Mouse (Mus musculus) lung, postnatal 14 days (tissue): Measurements from ENCODE around the gene Arglu1.

ENCODE experiments used
- DNase-seq: peaks from one replicate; pipeline ENCODE4 v3.0.0; 2021

Arglu1 gene

DNA sequence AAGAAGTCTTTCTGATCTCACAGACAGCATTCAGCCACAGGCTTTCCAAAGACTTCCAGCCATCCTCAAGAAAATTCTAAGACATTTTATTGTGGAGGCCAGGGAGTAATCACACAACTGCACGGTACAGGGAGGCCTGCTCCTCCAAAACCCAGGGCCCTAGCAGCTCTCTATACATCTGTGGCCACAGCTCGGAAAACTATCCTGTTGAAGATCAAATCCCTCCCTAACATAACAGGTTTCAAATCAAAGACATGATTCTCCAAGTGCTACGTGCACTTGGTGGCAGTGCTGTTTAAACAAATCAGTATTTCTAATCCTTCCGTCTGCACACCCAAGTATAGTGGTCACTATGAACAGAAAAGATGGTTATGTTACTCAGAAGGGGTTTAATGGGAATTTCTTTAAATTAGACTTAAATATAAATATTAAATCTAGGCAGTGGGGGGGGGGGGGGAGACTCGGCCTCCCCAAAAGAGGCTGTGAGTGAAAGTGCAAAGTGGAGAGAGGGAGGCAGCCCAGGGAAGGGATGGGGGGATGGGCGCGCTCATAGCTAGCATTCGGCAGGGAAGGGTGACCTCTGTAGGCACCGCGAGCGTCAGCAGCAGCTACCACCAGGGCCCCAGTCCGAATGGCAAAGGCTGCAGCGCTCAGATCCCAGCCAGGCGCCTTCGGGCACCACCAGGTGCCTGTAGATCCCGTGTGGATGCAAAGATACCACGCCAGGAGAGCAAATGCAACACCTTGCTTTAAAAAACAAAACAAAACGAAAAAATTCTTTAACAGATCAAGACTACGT is 31.7 kb downstream of the Arglu1 start:
- peak; percentile 90 for DNase-seq

DNA sequence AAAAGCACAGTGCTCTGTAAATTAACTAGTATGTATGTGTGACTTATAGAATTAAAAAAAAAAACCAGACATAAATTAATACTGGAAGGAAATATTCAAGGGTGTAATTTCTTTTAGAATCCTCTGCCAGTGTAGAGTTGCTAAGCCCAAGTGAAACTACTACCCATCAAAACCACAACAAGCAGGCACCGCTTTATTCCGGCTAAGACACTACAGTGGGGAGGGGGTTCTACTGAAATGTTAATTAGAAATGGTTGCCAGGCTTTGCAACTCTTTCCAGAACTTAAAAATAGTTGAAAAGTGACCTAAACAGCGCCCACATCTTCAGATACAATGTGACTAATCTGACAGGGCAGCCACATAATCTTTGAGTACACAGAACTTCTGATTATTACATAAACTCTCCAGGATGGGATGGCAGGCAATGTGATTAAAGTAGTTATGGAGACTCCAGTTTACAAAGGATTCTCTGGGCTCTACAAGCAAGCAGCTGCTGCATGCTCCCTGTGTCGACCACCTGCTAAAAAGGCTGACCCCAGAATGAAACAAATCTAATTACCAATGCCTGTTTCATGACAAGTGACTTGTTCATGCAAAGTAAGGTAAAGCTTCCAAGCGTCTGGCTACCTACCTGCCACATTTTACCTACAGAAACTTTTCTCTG is 32.5 kb downstream of the Arglu1 start:
- DNase-seq: no peak

DNA sequence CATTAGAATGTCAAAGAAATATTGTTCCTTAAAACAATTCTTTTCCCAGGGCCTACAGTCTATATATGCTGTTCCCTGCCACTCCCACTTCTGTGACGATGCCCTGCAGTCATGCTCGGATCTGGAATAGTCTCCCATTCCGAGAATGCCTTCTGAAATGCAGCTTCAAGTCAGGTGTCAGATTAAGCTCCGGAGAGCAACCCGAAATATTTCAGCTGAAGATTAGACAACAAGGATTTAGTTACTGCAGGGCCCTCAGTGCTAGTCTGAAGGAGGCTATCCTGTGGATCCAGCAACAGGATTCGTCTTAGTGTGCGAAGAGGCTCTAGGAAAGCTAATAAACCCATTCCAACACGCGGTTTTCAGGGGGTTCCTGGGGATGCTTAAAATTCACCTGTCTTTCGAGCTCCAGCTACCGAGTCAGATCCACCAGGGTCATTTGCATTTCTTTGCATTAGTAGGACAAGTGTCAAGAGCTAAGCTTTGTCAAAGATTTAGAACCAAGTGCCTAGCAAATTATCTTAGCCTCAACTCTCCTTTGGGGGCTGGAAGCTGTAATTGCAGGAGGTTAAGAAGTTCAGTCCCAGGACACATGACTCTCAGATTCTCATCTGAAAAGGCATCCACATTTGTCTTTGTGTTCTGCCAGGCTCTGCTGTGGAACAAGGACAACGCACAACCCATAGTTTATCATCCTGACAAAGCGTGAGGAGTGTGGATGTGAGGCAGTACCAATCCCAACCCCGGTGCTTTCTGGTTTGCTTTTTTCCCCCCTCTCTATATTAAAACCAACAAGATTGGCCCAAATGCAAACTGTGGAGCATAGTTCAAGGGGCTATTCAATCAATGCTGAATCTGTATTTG is 33.5 kb downstream of the Arglu1 start:
- no peak for DNase-seq

DNA sequence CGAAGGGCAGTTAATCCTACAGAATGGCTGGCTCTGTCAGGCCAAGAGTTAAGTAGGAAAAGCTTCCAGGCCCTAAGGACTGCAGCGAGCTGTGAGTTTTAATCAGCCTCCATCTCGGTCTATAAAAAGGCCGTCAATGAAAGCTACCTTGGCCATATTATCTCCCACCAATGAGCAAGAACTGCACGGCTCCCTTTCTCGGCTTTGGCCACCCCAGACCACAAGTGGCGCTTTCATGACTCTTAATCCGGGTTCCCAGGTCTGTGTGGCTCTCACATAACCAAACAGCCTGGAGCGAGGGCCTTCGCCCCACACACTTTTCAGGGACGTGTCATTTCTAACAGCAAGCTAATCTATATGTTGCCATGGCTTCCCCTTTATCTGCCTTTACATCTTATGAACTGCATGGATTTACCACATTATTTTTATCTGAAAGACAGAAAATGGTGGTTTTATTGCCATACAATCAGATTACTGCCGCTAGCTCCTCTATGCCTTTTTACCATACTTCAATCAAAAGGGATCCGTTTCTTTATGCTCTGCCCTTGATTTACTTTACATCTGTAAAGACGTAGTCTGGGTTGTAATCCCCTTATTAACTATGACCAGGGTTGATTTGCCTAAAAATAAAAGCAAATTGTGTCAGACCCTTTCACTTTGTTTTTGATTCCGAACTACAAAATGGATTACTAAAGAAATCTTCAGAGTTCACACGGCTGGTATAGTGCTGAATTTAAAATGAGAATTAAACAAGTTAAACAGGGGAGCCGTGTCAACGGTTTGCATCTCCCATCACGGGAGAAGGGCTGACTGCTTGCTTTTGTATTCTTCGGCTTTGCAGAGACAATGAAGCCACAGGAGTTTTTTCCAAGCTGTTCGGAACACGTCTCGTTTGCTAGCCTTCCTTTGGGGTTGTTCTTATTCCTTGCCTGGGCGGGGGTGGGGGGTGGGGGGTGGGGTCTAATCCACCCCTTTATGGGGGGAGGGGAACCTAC is 34.7 kb downstream of the Arglu1 start:
- no peak for DNase-seq

DNA sequence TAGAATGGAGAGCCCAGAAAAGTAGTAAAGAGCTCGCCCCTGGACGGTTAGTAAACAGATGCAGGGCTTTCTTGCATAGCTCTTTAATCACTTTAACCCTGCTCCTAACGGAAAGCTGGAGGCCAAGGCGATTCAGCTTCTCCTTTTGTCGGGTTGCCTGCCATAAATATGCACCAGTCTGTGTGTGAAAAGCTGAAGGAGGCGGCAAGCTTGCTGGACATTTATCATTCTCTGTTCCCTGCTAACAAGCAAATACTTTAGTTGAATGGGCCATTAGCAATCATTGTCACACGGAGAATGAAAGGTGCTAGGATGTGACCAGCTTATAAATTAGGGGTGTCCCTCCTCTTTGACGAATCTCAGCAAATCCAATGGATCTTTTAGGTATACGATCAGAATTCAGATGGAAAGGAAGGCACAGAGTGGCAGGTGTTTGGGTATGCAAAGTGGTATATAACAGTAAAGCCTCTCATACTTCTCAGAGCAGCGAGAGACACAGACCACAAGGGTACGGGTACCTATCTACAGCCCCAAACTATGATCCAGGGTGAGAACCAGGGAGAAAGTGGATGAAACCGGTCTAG is 36.3 kb downstream of the Arglu1 start:
- DNase-seq: no peak

DNA sequence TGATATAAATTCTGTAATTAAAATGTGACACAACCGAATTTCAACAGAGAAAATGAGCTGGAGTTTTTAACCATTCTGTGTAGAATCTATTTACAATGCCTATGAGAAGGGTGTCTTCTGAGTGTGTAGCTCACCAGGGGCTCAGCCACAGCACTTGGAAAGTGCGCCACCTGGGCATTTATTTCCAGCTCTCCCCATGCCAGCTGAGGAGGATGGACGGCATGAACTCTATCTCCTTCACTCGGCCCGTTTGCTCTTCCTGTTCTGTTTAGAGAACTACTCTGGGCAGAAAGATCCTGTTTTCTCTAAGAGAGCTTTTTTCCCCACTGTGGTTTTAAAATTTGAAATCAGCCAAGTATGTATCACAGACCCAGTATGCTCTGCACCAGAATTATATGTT is 37.0 kb downstream of the Arglu1 start:
- no peak for DNase-seq

DNA sequence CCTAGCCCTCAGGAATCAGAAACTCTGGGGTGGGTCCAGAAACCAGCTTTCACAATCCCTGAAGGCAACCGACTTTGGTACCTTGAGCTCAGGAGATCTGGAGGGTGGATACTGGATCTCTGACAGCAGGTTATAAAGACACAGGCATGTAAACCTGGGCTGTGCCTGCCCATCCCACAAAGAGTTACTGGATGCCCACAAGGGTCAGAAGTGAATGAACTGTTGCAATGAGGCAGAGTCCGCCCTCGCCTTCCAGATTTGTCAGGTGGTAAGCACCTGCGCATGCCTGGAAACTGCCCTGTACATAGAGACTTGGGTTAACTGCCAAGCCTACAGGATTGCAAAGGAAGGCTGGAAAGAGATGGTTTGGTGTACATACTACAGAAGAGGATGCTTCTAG is 37.9 kb downstream of the Arglu1 start:
- no peak for DNase-seq

DNA sequence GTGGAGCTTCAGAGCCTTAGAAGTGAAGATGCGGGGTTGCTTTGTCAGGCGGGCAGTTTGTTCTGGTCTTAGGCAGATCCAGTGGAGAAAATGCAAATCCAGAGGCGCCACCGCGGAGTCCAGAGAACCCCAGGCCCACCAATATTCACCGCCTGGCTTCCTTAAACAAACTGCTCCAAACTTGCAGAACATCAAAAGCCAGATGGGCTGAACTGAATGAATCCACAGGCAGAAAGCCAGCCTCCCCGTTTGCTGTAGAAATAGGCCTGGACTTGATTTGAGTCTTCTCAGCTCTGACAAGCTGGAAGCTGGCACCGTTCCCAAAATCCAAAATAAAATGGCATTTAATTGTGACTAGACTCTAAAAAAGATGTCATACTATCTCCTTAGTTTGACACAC is 40.4 kb downstream of the Arglu1 start:
- DNase-seq: peak; percentile 57

DNA sequence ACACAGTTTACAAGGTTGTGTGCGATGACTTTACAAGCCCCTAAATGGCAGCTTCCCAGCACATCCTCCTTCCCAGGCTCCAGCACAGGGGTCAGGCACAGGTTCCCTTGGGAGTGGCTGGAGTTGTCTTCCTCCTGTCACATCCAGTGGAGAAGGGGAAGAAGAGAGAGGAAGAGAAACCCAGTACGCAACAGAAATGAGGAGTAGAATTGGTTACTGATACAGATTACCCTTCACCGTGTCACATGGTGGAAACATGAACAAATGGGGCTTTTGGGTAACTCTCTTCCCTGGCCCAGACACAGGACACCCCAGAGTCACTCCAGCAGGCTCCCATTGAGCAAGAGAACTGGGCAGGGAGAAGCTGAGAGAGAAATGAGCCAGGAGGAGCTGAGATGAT is 40.8 kb downstream of the Arglu1 start:
- DNase-seq: no peak

DNA sequence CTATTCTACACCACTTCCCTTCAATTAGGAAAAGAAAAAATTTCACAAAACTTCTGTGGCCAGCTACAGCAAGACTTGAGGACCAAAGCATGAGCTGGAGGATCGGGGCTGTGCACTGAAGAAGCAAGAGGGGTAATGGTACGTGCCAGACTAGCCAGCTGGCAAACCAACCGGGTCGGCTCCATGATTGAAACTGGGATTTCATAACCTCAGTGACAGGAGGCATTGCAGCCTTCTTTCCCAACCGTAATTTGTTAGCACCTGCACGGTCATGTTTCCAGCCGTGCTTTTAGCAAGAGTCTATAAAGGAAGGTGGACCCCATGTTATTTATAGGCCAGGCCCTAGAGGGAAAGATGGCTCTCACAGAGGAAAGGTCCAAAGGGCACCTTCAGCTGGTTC is 41.6 kb downstream of the Arglu1 start:
- DNase-seq: no peak

DNA sequence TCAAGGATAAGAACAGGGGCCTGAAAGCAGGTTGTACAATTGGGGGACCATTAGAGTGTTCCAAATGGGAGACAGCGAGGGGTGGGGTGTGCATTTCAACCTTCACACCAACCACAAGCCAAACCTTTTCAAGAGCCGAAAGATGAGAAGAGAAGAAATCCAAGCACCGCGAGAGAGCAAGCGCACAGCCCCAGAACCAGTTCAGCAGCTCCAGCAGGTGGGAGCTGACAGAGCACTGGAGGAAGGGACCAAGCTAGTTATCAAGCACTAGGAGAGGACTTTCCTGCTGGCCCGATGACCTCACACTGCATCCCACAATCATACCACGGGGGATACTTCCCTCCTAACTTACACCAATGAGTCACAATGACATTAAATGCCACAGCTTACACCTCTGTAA is 42.5 kb downstream of the Arglu1 start:
- DNase-seq: no peak

DNA sequence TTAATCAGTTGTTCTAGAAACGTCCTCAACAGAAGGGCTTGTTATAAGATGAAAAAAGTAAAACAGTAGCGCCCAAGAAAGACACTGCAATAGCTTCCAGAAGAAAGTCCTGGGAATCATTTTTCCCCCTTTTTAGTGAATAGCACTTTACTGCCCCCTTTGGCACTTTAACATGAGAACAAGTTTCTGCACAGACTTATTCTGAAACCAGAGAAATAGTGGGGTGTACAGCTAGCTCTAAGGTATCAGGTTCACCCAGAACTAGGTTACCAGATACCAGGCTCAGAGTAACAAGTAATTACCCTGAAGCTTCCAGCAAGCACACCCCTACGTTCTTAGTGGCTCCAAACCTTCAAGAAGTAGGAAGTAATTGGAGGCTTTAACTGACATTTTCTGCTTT is 43.0 kb downstream of the Arglu1 start:
- DNase-seq: no peak

DNA sequence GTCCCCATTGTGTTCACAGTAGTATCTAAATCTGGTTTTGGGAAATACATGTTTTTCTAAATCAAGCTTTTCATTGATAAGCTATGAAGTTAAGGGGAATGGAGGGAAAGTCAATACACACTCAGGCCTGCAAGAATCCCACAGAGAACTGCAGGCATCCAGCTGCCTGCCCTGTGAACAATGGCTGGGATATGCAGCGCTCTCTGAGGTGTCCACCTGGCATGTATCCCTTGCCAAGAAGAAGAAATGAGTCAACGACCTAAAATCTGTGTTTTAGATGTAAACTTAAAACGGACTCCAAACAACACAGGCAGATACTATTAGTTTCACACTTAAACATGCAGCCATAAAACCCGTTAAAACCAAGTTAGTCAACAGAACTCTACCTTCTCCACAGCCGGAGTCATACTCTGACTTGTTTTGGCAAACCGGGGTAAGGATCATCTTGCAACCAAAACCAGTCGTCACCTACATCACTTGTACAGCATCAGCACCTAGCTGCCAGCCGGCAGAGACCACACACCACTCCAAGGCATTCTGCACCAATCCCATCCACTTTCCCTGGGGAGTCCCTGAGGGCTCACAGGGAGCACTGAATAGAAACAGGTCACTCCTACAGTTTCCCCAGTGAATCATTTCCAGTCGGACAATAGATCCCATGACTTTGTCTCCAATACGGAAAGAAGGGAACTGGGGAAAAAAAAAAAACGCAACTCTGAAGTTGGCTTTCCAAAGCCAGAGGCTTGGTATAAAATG is 46.0 kb downstream of the Arglu1 start:
- DNase-seq: no peak

DNA sequence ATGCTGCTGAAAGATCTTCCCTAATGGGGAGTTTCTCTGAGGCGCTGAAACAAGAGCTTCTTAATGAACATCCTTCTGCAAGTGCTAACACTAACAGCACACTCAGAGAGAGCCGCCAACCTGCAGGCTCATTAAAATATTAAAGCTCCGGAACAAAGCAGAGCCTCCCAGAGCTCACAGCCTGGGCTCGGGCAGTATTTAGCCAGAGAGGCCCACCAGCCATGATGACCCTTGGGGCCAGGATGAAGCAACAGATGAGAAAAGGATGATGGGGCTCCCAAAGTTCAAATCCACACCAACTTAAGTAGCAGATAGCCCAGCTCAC is 50.1 kb downstream of the Arglu1 start:
- DNase-seq: no peak

DNA sequence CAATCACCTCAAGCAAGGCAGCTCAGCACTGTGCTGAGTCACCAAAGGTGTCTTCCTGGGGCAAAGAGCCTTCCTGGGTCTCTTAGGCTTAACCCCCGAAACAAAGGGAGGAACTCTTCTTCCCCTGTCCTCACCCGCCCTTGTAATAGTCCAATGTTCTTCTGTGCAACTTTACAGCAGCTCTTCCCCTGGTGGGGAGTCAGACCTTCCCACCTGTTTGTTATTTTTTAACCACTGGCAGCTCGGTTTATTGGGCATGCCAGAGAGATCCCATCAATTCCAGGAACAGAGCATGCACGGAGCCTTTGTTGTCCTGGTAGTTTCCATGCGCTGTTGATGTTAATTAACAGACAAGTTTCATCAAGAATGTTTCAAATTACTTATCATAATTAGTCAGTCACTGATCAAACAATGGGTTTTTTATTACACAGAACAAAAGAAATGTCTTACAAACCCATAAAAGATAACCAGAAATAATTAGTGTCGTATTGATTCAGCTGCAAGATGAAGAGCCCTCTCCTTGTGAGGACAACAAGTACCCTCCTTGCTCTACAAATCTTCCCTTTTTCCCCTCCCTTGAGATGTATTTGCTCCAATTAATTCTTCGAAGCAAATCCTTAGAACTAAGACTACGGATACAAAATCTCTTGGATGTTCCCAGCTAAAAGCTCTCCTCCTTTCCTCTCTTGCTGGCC is 50.6 kb downstream of the Arglu1 start:
- no peak for DNase-seq

DNA sequence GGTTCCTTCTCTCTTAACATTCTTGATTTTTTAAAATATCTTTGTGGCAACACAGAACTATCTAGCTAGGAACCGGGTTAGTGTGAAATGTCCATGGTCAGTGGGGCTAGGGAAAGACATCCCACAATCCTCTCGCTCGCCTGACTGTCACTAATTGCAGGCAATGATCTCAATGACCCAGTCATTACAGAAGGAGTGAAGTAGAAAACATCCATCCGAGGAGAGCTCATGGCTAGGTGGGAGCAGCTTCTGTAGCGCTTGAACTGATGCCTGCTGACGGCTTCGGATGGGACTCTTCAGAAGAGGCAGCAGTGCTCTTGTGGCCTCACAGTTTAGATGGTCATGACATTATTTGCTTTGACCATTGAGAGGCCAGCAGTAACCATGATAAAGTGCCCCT is 58.9 kb downstream of the Arglu1 start:
- DNase-seq: no peak

DNA sequence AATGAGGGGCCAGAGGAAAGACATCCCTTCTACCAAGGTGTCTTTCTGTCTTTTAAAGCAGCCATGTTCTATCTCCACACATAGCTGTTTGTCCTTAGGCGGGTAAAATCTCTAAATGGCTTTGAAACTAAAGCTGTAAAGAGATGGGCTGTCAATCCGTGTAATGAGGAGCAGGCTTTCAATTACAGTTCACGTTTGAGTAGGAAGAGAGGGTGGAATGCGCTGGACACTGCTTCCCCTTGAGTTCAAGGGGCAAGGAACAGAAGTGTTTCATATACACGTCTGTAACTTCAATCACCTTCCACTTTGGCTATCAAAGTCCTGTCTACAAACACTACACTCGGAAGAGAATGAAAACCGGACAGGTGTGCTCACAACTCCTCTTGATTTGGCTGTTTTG is 66.3 kb downstream of the Arglu1 start:
- no peak for DNase-seq

DNA sequence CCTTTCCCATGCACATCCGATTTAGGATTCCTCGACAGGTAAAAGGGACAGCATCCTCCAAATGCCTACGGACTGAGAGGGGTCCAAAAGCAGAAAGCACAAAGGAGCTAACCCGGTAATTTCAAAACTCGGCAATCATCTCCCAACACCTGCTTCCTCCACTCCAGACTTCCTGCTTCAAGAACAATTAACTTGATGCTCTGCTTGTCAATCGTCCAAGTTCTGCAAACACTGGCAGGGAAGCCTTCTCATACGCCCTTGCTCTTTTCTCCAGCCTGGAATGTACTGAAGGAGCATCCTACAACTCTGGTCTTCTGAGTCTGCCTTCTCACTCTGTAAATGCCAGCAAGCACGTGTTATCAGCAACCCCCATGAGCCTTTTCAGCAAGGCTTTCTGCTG is 66.8 kb downstream of the Arglu1 start:
- DNase-seq: peak; percentile 45

DNA sequence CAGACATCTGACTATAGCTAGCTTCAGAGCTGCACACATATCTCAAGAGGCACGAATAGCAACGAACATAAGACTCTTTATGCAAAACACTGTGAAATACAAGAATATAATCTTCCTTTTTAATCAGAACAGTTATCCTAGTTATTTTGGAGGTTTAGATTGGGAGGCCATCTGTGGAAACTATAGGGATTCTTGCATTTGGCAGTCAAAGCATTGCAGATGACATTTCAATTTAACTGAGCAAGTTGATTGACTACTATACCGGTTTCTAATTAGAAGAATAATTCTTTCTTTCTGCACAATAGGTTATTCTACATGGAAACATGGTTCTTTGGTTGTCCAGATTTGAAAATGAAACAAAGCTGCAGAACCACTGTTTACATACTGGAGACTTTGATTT is 67.8 kb downstream of the Arglu1 start:
- no peak for DNase-seq

DNA sequence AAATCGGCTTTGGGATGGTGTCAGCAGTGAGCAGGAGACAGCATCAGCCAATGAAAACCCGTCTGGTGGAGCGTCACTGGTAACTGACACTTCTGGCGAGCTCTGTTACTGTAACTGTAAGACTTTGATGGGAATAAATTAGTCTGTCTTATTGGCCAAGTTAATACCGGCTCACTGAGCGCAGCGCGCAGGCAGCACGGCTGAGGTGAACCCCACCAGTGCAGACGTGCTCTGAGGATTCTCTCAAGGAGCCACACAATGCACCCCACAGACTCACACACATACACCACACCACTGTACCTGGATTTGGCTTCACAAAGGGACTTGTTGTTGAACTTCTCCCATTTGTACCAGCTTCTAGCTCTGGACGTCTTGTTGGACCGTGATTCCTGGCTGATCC is 68.3 kb downstream of the Arglu1 start:
- no peak for DNase-seq
